Mouse (Mus musculus) hindbrain, embryonic 15.5 days (tissue): ENCODE measurements around the gene Sycp1. TPM values are rescaled to one million over a fixed set of nuclear protein-coding genes. Genes with fewer than 3 reads are reported as not detected.

Experiments used
- ATAC-seq: fragments of 200-750 bp; cut with Nextera tagmentation; 2 replicates; pipeline ENCODE4 v1.8.0; 2017; ENCODE audit warnings: low read depth, moderate number of reproducible peaks, moderate TSS enrichment; ENCODE audit not compliant: low FRiP score
- H3K27ac ChIP-seq: fragments of 300-500 bp; sonication (generic); replicated peaks from 2 replicates; pipeline ENCODE4 v1.5.1; 2015; ENCODE audit warnings: mild to moderate bottlenecking, inconsistent platforms
- H3K27me3 ChIP-seq: fragments of 300-500 bp; sonication (generic); 2 replicates; pipeline ENCODE4 v1.6.1; 2015; ENCODE audit warnings: control low read depth, inconsistent platforms
- H3K36me3 ChIP-seq: fragments of 300-500 bp; sonication (generic); 2 replicates; pipeline ENCODE4 v1.6.1; 2015; ENCODE audit warnings: control low read depth, inconsistent platforms
- H3K4me1 ChIP-seq: fragments of 300-500 bp; sonication (generic); replicated peaks from 2 replicates; pipeline ENCODE4 v1.6.1; 2015; ENCODE audit warnings: control low read depth, inconsistent platforms
- H3K4me2 ChIP-seq: fragments of 300-500 bp; sonication (generic); 2 replicates; pipeline ENCODE4 v1.6.1; 2015; ENCODE audit warnings: moderate library complexity, mild to moderate bottlenecking, inconsistent platforms
- H3K4me3 ChIP-seq: fragments of 300-500 bp; sonication (generic); 2 replicates; pipeline ENCODE4 v1.5.1; 2015; ENCODE audit warnings: mild to moderate bottlenecking, inconsistent platforms
- H3K9ac ChIP-seq: fragments of 300-500 bp; sonication (generic); 2 replicates; pipeline ENCODE4 v1.6.1; 2015; ENCODE audit warnings: inconsistent platforms
- H3K9me3 ChIP-seq: fragments of 300-500 bp; sonication (generic); 2 replicates; pipeline ENCODE4 v1.6.1; 2016; ENCODE audit warnings: control low read depth, inconsistent platforms
- WGBS: fragments of 180-500 bp; shearing (Covaris S2); methylation state at CpG from one replicate; pipeline ENCODE4 v1.1.7; 2015; 5-methylcytosine and 5-hydroxymethylcytosine counted together
- polyA plus RNA-seq: library from polyadenylated mRNA; unstranded; fragments of >200 nt; fragmentation: Nextera tagmentation; extraction: Ambion mirVana; gene quantifications from 2 replicates; pipeline ENCODE4 v1.2.1, GENCODE M21; 2015

Gene Sycp1
- polyA plus RNA-seq, 1 experiment from 2014 or later = not detected

GRCm38 (mm10) chr3:102938100-102938499, 2.2 kb upstream of the Sycp1 start:
- ATAC-seq = no peak
- Histone ChIP-seq H3K27ac (no peak overlapping the region), H3K27me3 (no peaks in the 10 kb centered on the region), H3K9me3 (no peaks in the 10 kb centered on the region), H3K4me3 (no peak overlapping the region), H3K4me1 (no peaks in the 10 kb centered on the region), H3K4me2 (no peak overlapping the region), H3K36me3 (no peaks in the 10 kb centered on the region), H3K9ac (no peak overlapping the region)
- 83% methylated on average over 1 of the region's 1 CpGs for WGBS

- H3K9ac ChIP-seq = no peak overlapping the region
- H3K4me3 ChIP-seq = no peak overlapping the region
- 95% methylated on average over 1 of the region's 1 CpGs for WGBS
- no peaks in the 10 kb centered on the region for H3K4me1 ChIP-seq
- H3K4me2 ChIP-seq = no peak overlapping the region
- ATAC-seq = no peak
- no peaks in the 10 kb centered on the region for H3K9me3 ChIP-seq
- no peaks in the 10 kb centered on the region for H3K27me3 ChIP-seq
- H3K27ac ChIP-seq = no peak overlapping the region
- H3K36me3 ChIP-seq = no peaks in the 10 kb centered on the region
These were observed 36.8 kb downstream of the Sycp1 start for GRCm38 (mm10) chr3:102899136-102899535.

GRCm38 (mm10) chr3:102880529-102880928, 55.4 kb downstream of the Sycp1 start:
- WGBS = 76% methylated on average over 4 of the region's 4 CpGs
- no peak for ATAC-seq

GRCm38 (mm10) chr3:102848661-102849060, 87.2 kb downstream of the Sycp1 start:
- no peaks in the 10 kb centered on the region for H3K4me1 ChIP-seq
- H3K27me3 ChIP-seq = no peaks in the 10 kb centered on the region
- H3K9me3 ChIP-seq = no peaks in the 10 kb centered on the region
- H3K4me2 ChIP-seq = no peak overlapping the region
- H3K27ac ChIP-seq = no peak overlapping the region
- no peak overlapping the region for H3K9ac ChIP-seq
- H3K36me3 ChIP-seq = no peaks in the 10 kb centered on the region
- no peak overlapping the region for H3K4me3 ChIP-seq
- no peak for ATAC-seq

More at GRCm38 (mm10) chr3:102880529-102880928, 55.4 kb downstream of the Sycp1 start:
- Histone ChIP-seq H3K9me3 (no peaks in the 10 kb centered on the region), H3K36me3 (no peaks in the 10 kb centered on the region), H3K4me3 (no peak overlapping the region), H3K27ac (no peak overlapping the region), H3K27me3 (no peaks in the 10 kb centered on the region), H3K4me2 (no peak overlapping the region), H3K4me1 (no peaks in the 10 kb centered on the region), H3K9ac (no peak overlapping the region)

- WGBS = 54% methylated on average over 1 of the region's 1 CpGs
- Histone ChIP-seq H3K4me1 (no peaks in the 10 kb centered on the region), H3K27ac (no peak overlapping the region)
These were observed 93.5 kb downstream of the Sycp1 start for GRCm38 (mm10) chr3:102842386-102842785.

GRCm38 (mm10) chr3:102803937-102804336, 132.0 kb downstream of the Sycp1 start:
- H3K36me3 ChIP-seq = no peaks in the 10 kb centered on the region
- no peak overlapping the region for H3K27ac ChIP-seq
- 5% methylated on average over 3 of the region's 3 CpGs for WGBS
- H3K9me3 ChIP-seq = no peaks in the 10 kb centered on the region
- ATAC-seq = no peak
- H3K27me3 ChIP-seq = 0 out of 2 replicates have a peak, but pooled peaks cover 3% of the 10 kb centered on the region
- no peak overlapping the region for H3K9ac ChIP-seq
- no peak overlapping the region for H3K4me3 ChIP-seq
- no peak overlapping the region for H3K4me2 ChIP-seq
- H3K4me1 ChIP-seq = no peaks in the 10 kb centered on the region

More at GRCm38 (mm10) chr3:102842386-102842785, 93.5 kb downstream of the Sycp1 start:
- Histone ChIP-seq H3K9me3 (no peaks in the 10 kb centered on the region), H3K4me2 (no peak overlapping the region), H3K36me3 (no peaks in the 10 kb centered on the region), H3K4me3 (no peak overlapping the region), H3K27me3 (no peaks in the 10 kb centered on the region), H3K9ac (no peak overlapping the region)
- ATAC-seq = no peak

- 44% methylated on average over 4 of the region's 4 CpGs for WGBS
- Histone ChIP-seq H3K4me3 (no peak overlapping the region), H3K9me3 (no peaks in the 10 kb centered on the region), H3K36me3 (no peaks in the 10 kb centered on the region), H3K4me2 (no peak overlapping the region), H3K9ac (no peak overlapping the region), H3K27me3 (no peaks in the 10 kb centered on the region), H3K27ac (no peak overlapping the region), H3K4me1 (no peaks in the 10 kb centered on the region)
- ATAC-seq = no peak
These were observed 148.5 kb downstream of the Sycp1 start for GRCm38 (mm10) chr3:102787369-102787768.

- Histone ChIP-seq H3K4me2 (no peak within 1 kb of the TSS), H3K27me3 (no peaks in the 10 kb centered on the region), H3K36me3 (no peaks in the 10 kb centered on the region), H3K9ac (no peak within 1 kb of the TSS), H3K4me3 (no peak within 1 kb of the TSS), H3K4me1 (no peaks in the 10 kb centered on the region), H3K9me3 (no peaks in the 10 kb centered on the region), H3K27ac (no peak within 1 kb of the TSS)
- 80% methylated on average over 2 of the region's 2 CpGs for WGBS
- ATAC-seq = no peak
These were observed 153.3 kb downstream of the Sycp1 start, which contains the start of gene Tshb for GRCm38 (mm10) chr3:102782618-102783017. TSS of gene Tshb (minus strand) at chr3:102782718.

GRCm38 (mm10) chr3:102773018-102773417, 162.9 kb downstream of the Sycp1 start:
- no peak for ATAC-seq
- H3K36me3 ChIP-seq = no peaks in the 10 kb centered on the region
- H3K4me3 ChIP-seq = no peak overlapping the region
- no peak overlapping the region for H3K27ac ChIP-seq
- H3K27me3 ChIP-seq = no peaks in the 10 kb centered on the region
- H3K4me1 ChIP-seq = no peaks in the 10 kb centered on the region
- H3K4me2 ChIP-seq = no peak overlapping the region
- 88% methylated on average over 4 of the region's 4 CpGs for WGBS
- no peak overlapping the region for H3K9ac ChIP-seq
- H3K9me3 ChIP-seq = no peaks in the 10 kb centered on the region

Other genes with a start within 250 kb of the Sycp1 start
- gene Tspan2, start 201.6 kb downstream of the Sycp1 start, polyA plus RNA-seq = 11.5 and 12.8 TPM in 2 replicates
- gene Tshb, start 153.4 kb downstream of the Sycp1 start, polyA plus RNA-seq = 0.13 and 0.64 TPM in 2 replicates
- gene Nr1h5, start 28.0 kb upstream of the Sycp1 start, polyA plus RNA-seq = not detected in 2 replicates
- 57.8 and 61.7 TPM in 2 replicates for gene Sike1, start 59.6 kb upstream of the Sycp1 start, polyA plus RNA-seq
- 314 and 316 TPM in 2 replicates for gene Csde1, start 84.3 kb upstream of the Sycp1 start, polyA plus RNA-seq
- gene Nras, start 122.2 kb upstream of the Sycp1 start, polyA plus RNA-seq = 91.3 and 94.6 TPM in 2 replicates
- not detected in 2 replicates for gene Ampd1, start 137.9 kb upstream of the Sycp1 start, polyA plus RNA-seq
- gene Dennd2c, start 166.5 kb upstream of the Sycp1 start, polyA plus RNA-seq = 1.2 and 1.3 TPM in 2 replicates
- 202 and 203 TPM in 2 replicates for gene Bcas2, start 235.6 kb upstream of the Sycp1 start, polyA plus RNA-seq